Mouse (Mus musculus) embryonic fibroblast, embryonic 13.5 days (primary cell): ENCODE data around the gene Slc37a3.

Source experiments
- CTCF ChIP-seq: IDR thresholded peaks from 2 replicates; pipeline ENCODE4 v1.5.1; 2011; ENCODE audit warnings: mild to moderate bottlenecking, control low read depth, low read length, moderate library complexity, borderline replicate concordance; ENCODE audit not compliant: insufficient read depth
- POLR2A ChIP-seq: IDR thresholded peaks from 2 replicates; pipeline ENCODE4 v1.6.1; 2011; ENCODE audit warnings: low read depth, mild to moderate bottlenecking, control low read depth, low read length, moderate library complexity

- no peak for TF ChIP-seq CTCF
- no peak for TF ChIP-seq POLR2A
Measured at GRCm38 (mm10) chr6:39334873-39335272, 42.6 kb downstream of the Slc37a3 start.
